Mouse (Mus musculus) lung, embryonic 16.5 days (tissue): Measurements from ENCODE around the gene 9330159F19Rik. TPM values are rescaled to one million over a fixed set of nuclear protein-coding genes. Genes with fewer than 3 reads are reported as not detected.

ENCODE experiments used
- polyA plus RNA-seq: library from polyadenylated mRNA; unstranded; fragments of >200 nt; fragmentation: Nextera tagmentation; extraction: Ambion mirVana; gene quantifications from 2 replicates; pipeline ENCODE4 v1.2.1, GENCODE M21; 2015

Gene 9330159F19Rik
- polyA plus RNA-seq, 1 experiment from 2014 or later = 0.18 TPM

Other genes starting within 250 kb of the 9330159F19Rik start
- gene 2310057J18Rik, start 225.3 kb upstream of the 9330159F19Rik start, polyA plus RNA-seq = not detected in 2 replicates
- 0.38 and 0.63 TPM in 2 replicates for gene Soga3, start 67.8 kb upstream of the 9330159F19Rik start, polyA plus RNA-seq
- gene Gm49353, start 12.7 kb upstream of the 9330159F19Rik start, polyA plus RNA-seq = not detected in 2 replicates
- gene Echdc1, start 101.6 kb downstream of the 9330159F19Rik start, polyA plus RNA-seq = 21.2 and 22.6 TPM in 2 replicates
- gene Rnf146, start 150.8 kb downstream of the 9330159F19Rik start, polyA plus RNA-seq = 52.5 and 53.3 TPM in 2 replicates